Mouse (Mus musculus) 416B (cell line): ENCODE results near the gene Pdp2.
"Not testable (repeated sequence)": the region's sequence is repeated elsewhere in the genome, so short reads cannot be mapped to it uniquely, and the experiment has no call there.

ENCODE experiments used
- DNase-seq: peaks from one replicate; pipeline ENCODE4 v3.0.0; 2011; ENCODE audit warnings: low read depth

Pdp2 gene

DNA sequence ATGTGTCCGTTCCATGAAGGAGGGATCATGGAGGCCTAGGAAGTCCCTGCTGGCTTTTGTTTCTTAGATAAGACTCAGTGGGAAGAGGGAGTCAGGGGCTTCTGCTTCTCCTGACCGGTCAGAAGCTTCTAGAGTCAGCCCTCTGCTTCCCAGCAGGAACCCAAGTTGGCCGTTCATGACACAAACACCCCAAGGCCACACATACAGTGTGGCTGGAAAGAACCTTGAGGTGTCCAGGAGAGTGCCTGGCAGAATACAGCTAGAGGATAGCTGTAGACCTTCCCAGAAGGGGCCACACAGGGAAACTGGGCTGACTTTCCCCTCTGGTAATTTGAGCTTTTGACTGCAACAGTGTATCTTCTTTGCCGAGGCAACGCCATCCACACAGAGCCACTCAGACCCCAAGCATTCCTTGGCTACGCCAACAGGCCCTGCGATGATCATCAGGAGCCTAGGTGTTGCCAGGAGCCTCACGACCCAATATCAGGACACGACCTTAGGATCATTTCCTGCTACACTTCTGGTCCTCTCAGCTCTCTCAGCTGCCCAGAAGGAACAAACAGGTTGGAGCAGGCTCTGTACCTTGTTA, 42.0 kb downstream of the Pdp2 start:
- DNase-seq = no peak

DNA sequence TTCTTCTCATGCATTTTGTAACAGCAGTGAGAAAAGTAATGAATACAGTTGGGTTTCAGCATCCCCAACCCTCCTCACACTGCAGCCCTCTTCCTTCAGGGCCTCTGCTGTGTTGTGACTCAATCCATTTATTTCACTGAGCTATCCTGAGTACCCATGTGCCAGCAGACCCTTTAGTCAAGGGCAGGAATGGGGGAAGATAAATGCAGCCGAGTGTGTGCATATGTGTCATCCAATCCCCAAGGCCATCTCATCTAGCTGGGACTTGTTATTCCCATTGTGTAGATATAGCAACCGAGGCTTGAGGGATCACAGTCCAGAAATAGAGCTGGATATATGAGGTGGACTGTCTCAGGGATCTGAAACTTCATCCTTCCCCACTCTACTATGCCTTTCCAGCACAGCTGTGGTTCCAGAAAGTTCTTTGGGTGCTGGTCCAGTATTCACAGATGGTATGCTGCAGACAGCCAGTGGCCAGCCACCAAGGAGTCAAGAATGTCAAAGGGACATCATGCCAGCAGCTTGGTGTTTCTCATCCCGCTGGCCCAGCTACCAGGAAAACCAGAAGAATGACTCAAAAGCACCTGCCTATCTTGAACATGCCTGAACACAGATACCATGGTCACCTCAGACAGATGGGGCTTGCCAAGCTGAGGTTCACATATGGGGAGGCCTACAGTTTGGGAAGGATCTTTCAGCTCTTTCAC, 43.9 kb downstream of the Pdp2 start:
- DNase-seq = no peak

DNA sequence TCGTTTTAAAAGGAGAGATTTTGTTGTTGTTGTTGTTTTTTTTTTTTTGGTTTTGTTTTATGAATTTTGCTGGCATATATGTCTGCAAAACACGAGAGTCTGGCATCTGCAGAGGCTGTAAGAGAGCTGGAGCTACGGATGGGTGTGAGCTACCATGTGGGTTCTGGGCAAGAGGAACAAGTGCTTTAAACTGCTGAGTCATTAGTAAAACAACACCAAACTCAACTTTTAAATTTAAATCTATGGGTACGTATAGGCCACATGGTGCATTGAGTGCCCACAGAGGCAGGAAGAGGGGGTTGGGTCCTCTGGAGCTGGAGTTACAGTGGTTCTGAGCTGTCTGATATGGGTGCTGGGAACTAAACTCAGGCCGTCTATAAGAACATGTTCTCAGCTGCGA, 46.8 kb downstream of the Pdp2 start:
- peak; percentile 32 for DNase-seq

DNA sequence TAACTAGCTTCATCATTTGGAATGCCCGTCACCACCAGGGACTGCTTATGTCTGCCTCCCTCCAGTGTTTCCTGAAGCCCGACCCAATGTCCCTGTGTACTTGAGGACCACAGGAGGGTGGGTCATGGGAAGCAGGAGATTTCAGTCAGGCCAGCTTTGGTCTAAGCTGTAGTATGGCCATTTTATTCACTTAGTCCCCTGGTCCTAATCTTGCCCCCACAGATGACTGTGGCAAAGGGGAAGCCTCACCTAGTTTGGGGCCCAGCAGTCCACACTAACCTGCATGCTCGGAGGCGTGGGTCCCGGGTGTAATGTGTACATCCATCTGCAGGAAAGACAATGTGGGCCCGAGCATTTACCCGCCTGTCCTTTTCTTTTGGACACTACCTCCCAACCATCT, 49.0 kb downstream of the Pdp2 start:
- no peak for DNase-seq

DNA sequence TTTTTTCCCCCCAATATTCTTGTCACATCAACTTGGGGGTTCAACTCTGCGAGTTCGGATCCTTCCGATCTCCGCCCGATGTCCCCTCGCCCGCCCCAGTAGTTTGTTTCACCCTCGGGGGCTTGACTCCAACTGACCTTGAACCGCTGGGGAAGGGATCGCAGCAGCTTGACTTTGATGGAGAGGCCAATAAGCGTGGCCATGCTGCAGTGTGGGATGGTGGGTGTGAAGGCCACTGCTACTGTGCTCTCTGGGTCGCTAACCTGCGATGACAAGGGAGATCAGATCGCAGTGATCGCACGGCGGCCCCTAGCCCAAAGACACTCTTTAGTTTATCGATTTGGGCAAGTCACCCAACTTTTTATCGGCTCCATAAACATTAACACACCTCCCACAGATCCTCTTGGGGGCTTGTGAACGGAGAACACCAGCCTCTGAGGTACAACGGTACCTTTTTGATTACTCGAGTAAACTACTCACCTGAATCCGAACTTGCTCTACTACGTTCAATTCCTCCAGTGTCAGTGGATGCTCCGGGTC, 49.6 kb downstream of the Pdp2 start:
- no peak for DNase-seq

DNA sequence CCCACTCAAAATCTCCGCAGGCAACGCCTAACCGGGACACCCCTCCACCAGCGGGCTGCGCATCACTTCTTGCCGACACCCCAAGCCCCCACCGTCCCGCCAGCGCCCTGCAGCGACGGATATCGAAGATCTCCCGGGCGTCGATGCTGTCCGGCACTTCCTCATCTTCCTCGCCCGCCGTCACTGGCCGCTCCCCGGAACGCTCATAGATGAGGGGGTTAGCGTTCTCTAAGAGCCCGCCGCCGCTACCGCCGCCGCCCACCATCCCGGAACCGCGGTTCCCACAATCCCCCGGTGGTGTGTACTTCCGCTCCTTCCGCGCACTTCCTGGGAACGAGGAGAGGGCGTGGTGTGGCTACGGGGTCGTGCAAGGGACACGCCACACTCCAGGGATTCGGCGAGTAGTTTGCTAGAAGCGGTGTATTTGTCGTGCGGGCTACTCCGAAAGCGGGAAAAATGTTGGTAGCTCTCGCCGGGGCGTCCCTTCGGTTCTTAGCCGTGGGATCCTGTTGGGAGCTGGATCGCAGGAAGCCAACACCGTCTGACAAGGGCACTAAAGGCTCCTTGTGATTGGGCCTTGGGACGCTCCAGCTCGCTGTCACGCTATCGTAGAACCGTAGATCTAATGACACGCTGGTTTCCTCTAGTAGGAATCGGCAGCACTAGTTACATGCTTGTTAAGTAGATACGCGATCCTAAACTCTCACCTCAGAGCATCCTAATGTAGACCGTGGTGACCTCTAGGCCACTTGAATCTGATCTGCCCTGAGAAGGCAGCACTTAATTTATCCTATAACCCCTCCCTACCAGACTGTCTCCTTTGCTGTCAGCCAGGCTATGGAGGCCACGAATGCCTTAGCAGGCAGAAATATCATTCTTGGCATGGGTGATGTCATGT, 50.4 kb downstream of the Pdp2 start, which contains the start of gene Ciao2b:
Ciao2b (minus strand) TSS at position 540 of the 898 bp plus-strand sequence.
- peak; percentile 88 for DNase-seq

DNA sequence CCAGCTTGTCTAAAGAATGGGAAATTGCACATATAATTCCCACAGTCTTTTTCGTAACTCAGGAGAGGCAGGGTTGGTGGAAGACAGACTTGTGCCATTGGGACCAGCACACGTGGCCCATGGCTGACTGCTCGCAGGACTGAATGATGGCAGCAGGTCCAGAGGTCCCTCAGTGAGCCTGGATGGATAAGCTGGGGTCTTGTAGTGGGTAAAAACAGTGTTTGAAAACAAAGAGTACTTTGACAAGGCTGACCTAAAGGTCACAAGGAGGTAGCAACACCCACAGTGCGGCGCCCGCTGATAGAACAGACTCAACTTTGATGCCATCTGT, 51.0 kb downstream of the Pdp2 start:
- DNase-seq = no peak

DNA sequence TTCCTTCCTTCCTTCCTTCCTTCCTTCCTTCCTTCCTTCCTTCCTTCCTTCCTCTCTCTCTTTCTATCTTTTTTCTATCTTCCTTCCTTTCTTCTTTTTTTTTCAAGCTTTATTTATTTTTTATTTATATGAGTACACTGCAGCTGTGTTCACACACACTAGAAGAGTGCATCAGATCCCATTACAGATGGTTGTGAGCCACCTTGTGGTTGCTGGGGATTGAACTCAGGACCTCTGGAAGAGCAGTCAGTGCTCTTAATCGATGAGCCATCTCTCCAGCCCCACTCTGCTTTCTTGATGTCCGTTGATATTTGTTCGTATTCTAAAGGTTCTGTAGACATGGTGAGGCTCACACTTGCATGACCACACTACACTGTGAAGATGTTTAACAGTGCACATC, 52.9 kb downstream of the Pdp2 start:
- not testable (repeated sequence) for DNase-seq
